Mouse (Mus musculus) limb, embryonic 15.5 days (tissue): ENCODE results near the gene Olfr522. TPM values are rescaled to one million over a fixed set of nuclear protein-coding genes. Genes with fewer than 3 reads are reported as not detected.

ENCODE experiments used
- polyA plus RNA-seq: library from polyadenylated mRNA; unstranded; fragments of >200 nt; fragmentation: Nextera tagmentation; extraction: Ambion mirVana; gene quantifications from 2 replicates; pipeline ENCODE4 v1.2.1, GENCODE M21; 2015

Olfr522 gene
- polyA plus RNA-seq, 1 experiment from 2014 or later: not detected

Other genes with a start within 250 kb of the Olfr522 start
- gene Utf1, start 221.0 kb downstream of the Olfr522 start, polyA plus RNA-seq: 0.12 TPM in 1 of 2 replicates, not detected in the other
- 0.38 and 0.44 TPM in 2 replicates for gene 6430531B16Rik, start 186.0 kb downstream of the Olfr522 start, polyA plus RNA-seq
- 2.9 and 3.0 TPM in 2 replicates for gene Adam8, start 172.2 kb downstream of the Olfr522 start, polyA plus RNA-seq
- gene Zfp511, start 128.4 kb downstream of the Olfr522 start, polyA plus RNA-seq: 36.9 and 37.2 TPM in 2 replicates
- gene Tubgcp2, start 128.1 kb downstream of the Olfr522 start, polyA plus RNA-seq: 50.6 and 51.9 TPM in 2 replicates
- not detected in 2 replicates for gene Msx3, start 115.7 kb downstream of the Olfr522 start, polyA plus RNA-seq
- 0.55 and 1.2 TPM in 2 replicates for gene Caly, start 82.2 kb downstream of the Olfr522 start, polyA plus RNA-seq
- gene Prap1, start 71.4 kb downstream of the Olfr522 start, polyA plus RNA-seq: 0.41 TPM in 1 of 2 replicates, not detected in the other
- 21.4 and 22.3 TPM in 2 replicates for gene Fuom, start 62.3 kb downstream of the Olfr522 start, polyA plus RNA-seq
- 17.7 and 18.4 TPM in 2 replicates for gene Paox, start 49.0 kb downstream of the Olfr522 start, polyA plus RNA-seq
- 130 and 141 TPM in 2 replicates for gene Echs1, start 48.3 kb downstream of the Olfr522 start, polyA plus RNA-seq
- gene Mtg1, start 27.2 kb downstream of the Olfr522 start, polyA plus RNA-seq: 20.6 and 21.9 TPM in 2 replicates
- 0.27 and 0.36 TPM in 2 replicates for gene Sprn, start 9.9 kb downstream of the Olfr522 start, polyA plus RNA-seq
- not detected in 2 replicates for gene Olfr523, start 8.5 kb upstream of the Olfr522 start, polyA plus RNA-seq
- not detected in 2 replicates for gene Olfr524, start 41.2 kb upstream of the Olfr522 start, polyA plus RNA-seq
- 0.11 TPM in 1 of 2 replicates, not detected in the other for gene Cd163l1, start 53.5 kb upstream of the Olfr522 start, polyA plus RNA-seq
- not detected in 2 replicates for gene 5830411N06Rik, start 82.5 kb upstream of the Olfr522 start, polyA plus RNA-seq
- not detected in 2 replicates for gene Olfr525, start 156.1 kb upstream of the Olfr522 start, polyA plus RNA-seq
- gene Olfr527, start 169.3 kb upstream of the Olfr522 start, polyA plus RNA-seq: not detected in 2 replicates
- gene Olfr60, start 196.9 kb upstream of the Olfr522 start, polyA plus RNA-seq: not detected in 2 replicates
- not detected in 2 replicates for gene Olfr530, start 211.6 kb upstream of the Olfr522 start, polyA plus RNA-seq
- not detected in 2 replicates for gene Olfr531, start 238.2 kb upstream of the Olfr522 start, polyA plus RNA-seq